Mouse (Mus musculus): ENCODE results near the gene Pdlim7.

Gene Pdlim7

GRCm38 (mm10) chr13:55486029-55486794, 27.3 kb downstream of the Pdlim7 start:
- DNase-seq, result no peak

- DNase-seq, result no peak
Observed at GRCm38 (mm10) chr13:55484520-55485088, 28.9 kb downstream of the Pdlim7 start.

GRCm38 (mm10) chr13:55483593-55483992, 29.9 kb downstream of the Pdlim7 start:
- DNase-seq, result peak; percentile 94

GRCm38 (mm10) chr13:55483071-55483470, 30.4 kb downstream of the Pdlim7 start:
- no peak for DNase-seq

GRCm38 (mm10) chr13:55482542-55482941, 30.9 kb downstream of the Pdlim7 start:
- no peak for DNase-seq

- DNase-seq, result no peak
Observed at GRCm38 (mm10) chr13:55479929-55480328, 33.5 kb downstream of the Pdlim7 start.

- DNase-seq, result no peak
Observed at GRCm38 (mm10) chr13:55479008-55479407, 34.5 kb downstream of the Pdlim7 start.

- peak; percentile 73 for DNase-seq
Observed at GRCm38 (mm10) chr13:55478036-55478435, 35.4 kb downstream of the Pdlim7 start.

GRCm38 (mm10) chr13:55477492-55477891, 36.0 kb downstream of the Pdlim7 start:
- no peak for DNase-seq

GRCm38 (mm10) chr13:55476256-55476655, 37.2 kb downstream of the Pdlim7 start:
- DNase-seq, result no peak

GRCm38 (mm10) chr13:55475750-55476149, 37.7 kb downstream of the Pdlim7 start:
- DNase-seq, result no peak

- peak; percentile 66 for DNase-seq
Observed at GRCm38 (mm10) chr13:55474621-55475069, 38.8 kb downstream of the Pdlim7 start.

GRCm38 (mm10) chr13:55473961-55474360, 39.5 kb downstream of the Pdlim7 start:
- DNase-seq, result no peak

- peak; percentile 36 for DNase-seq
Observed at GRCm38 (mm10) chr13:55473076-55473831, 40.2 kb downstream of the Pdlim7 start.

GRCm38 (mm10) chr13:55472132-55473022, 41.1 kb downstream of the Pdlim7 start:
- peak; percentile 80 for DNase-seq

- DNase-seq, result no peak
Observed at GRCm38 (mm10) chr13:55471819-55472131, 41.7 kb downstream of the Pdlim7 start.

- peak; percentile 84 for DNase-seq
Observed at GRCm38 (mm10) chr13:55471156-55471818, 42.2 kb downstream of the Pdlim7 start.

- DNase-seq, result no peak
Observed at GRCm38 (mm10) chr13:55470372-55470771, 43.1 kb downstream of the Pdlim7 start.

- no peak for DNase-seq
Observed at GRCm38 (mm10) chr13:55468851-55469560, 44.5 kb downstream of the Pdlim7 start.

GRCm38 (mm10) chr13:55465830-55466440, 47.5 kb downstream of the Pdlim7 start:
- no peak for DNase-seq

GRCm38 (mm10) chr13:55465184-55465583, 48.3 kb downstream of the Pdlim7 start:
- DNase-seq, result no peak

All from right cerebral cortex, postnatal 14 days (tissue).